Mouse (Mus musculus) NIH3T3 (cell line): ENCODE results near the gene Platr17.
"Not testable (repeated sequence)": the region's sequence is repeated elsewhere in the genome, so short reads cannot be mapped to it uniquely, and the experiment has no call there.

Experiments used
- DNase-seq: peaks from one replicate; pipeline ENCODE4 v3.0.0-alpha.2; 2012; ENCODE audit warnings: low read depth

The Platr17 gene

GRCm38 (mm10) chr17:33902491-33902890 is 2.4 kb upstream of the Platr17 start:
- no peak for DNase-seq

GRCm38 (mm10) chr17:33903911-33904651 is 854 bp upstream of the Platr17 start:
- not testable (repeated sequence) for DNase-seq

- DNase-seq, result peak; percentile 60
Observed at GRCm38 (mm10) chr17:33908331-33909076, 3.6 kb downstream of the Platr17 start.

- DNase-seq, result peak; percentile 100
Observed at GRCm38 (mm10) chr17:33909077-33909868, 4.3 kb downstream of the Platr17 start, which contains the start of gene Daxx. Daxx (plus strand) TSS chr17:33909414.

- DNase-seq, result peak; percentile 75
Observed at GRCm38 (mm10) chr17:33909869-33910250, 4.9 kb downstream of the Platr17 start.

- DNase-seq, result peak; percentile 66
Observed at GRCm38 (mm10) chr17:33910346-33911051, 5.6 kb downstream of the Platr17 start.

- no peak for DNase-seq
Observed at GRCm38 (mm10) chr17:33911052-33911812, 6.3 kb downstream of the Platr17 start.

- no peak for DNase-seq
Observed at GRCm38 (mm10) chr17:33911813-33912414, 7.0 kb downstream of the Platr17 start.

- DNase-seq, result no peak
Observed at GRCm38 (mm10) chr17:33913264-33913663, 8.3 kb downstream of the Platr17 start.

- DNase-seq, result no peak
Observed at GRCm38 (mm10) chr17:33913905-33914304, 9.0 kb downstream of the Platr17 start.

GRCm38 (mm10) chr17:33914969-33915391 is 10.0 kb downstream of the Platr17 start:
- no peak for DNase-seq

- peak; percentile 99 for DNase-seq
Observed at GRCm38 (mm10) chr17:33915671-33916250, 10.8 kb downstream of the Platr17 start, which contains the start of the genes Tapbp and Zbtb22. Tapbp (plus strand) TSS chr17:33915899. Zbtb22 (plus strand) TSS chr17:33915904.

GRCm38 (mm10) chr17:33916294-33916693 is 11.4 kb downstream of the Platr17 start:
- DNase-seq, result no peak

GRCm38 (mm10) chr17:33916847-33917655 is 12.1 kb downstream of the Platr17 start:
- no peak for DNase-seq

GRCm38 (mm10) chr17:33917656-33918292 is 12.8 kb downstream of the Platr17 start:
- no peak for DNase-seq

GRCm38 (mm10) chr17:33918293-33919203 is 13.6 kb downstream of the Platr17 start:
- peak; percentile 41 for DNase-seq
